Mouse (Mus musculus): ENCODE measurements at regions not wholly inside any gene's neighbourhood (a gene's known extent, or its start where the extent isn't known, plus 50 kb on each side); places are given as distances from the start of the nearest gene placed in this dataset.
"Not testable (repeated sequence)": the region's sequence is repeated elsewhere in the genome, so short reads cannot be mapped to it uniquely, and the experiment has no call there.

GRCm38 (mm10) chr17:79547075-79547474 is 64.6 kb upstream of the Rmdn2 start:
- Histone ChIP-seq H3K27ac (ENCODE audit: low read length) (no peak overlapping the region), H3K4me2 (ENCODE audit: low read length) (no peak overlapping the region), H3K4me1 (ENCODE audit: control insufficient read depth, insufficient read depth, low read length) (no peaks in the 10 kb centered on the region), H3K9ac (ENCODE audit: low read depth, low read length) (no peak overlapping the region), H3K36me3 (ENCODE audit: control insufficient read depth, insufficient read depth, low read length) (no peaks in the 10 kb centered on the region), H3K4me3 (ENCODE audit: low read depth, low read length) (no peak overlapping the region), H3K27me3 (ENCODE audit: control insufficient read depth, insufficient read depth, low read depth, low read length) (no peaks in the 10 kb centered on the region), H3K9me3 (replicated peaks; ENCODE audit: control insufficient read depth, low read length, poor library complexity, severe bottlenecking) (no peaks in the 10 kb centered on the region)
- WGBS: 63% methylated on average over 2 of the region's 2 CpGs
- 0 out of 2 replicates have a peak, but pooled peaks have one; percentile 59 for ATAC-seq

DNA sequence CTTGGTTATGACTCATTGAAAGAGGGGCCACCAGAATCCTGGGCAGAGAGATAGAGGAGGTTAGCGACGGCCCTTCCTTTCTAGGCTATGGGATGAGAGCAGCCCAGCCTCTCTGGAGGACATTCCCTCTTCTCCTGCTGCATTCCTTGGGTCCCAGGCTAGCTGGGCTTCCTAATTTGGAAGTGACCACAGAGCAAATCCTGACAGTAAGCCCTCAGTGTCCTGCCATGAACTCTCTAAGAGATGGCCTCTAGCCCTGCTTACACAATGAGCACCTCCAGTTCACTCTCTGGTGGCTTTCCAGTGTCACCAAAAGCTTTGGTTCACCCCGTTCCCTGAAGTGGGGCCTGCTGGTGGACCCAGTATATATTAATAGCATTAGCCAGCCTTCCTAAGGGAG is 64.1 kb upstream of the Rmdn2 start:
- Histone ChIP-seq H3K27me3 (ENCODE audit: control insufficient read depth, insufficient read depth, low read depth, low read length) (no peaks in the 10 kb centered on the region), H3K4me1 (ENCODE audit: control insufficient read depth, insufficient read depth, low read length) (no peaks in the 10 kb centered on the region), H3K36me3 (ENCODE audit: control insufficient read depth, insufficient read depth, low read length) (no peaks in the 10 kb centered on the region), H3K9me3 (replicated peaks; ENCODE audit: control insufficient read depth, low read length, poor library complexity, severe bottlenecking) (no peaks in the 10 kb centered on the region), H3K4me3 (ENCODE audit: low read depth, low read length) (no peak overlapping the region), H3K9ac (ENCODE audit: low read depth, low read length) (no peak overlapping the region), H3K4me2 (ENCODE audit: low read length) (no peak overlapping the region), H3K27ac (ENCODE audit: low read length) (no peak overlapping the region)
- no peak for ATAC-seq
- 93% methylated on average over 3 of the region's 3 CpGs for WGBS

DNA sequence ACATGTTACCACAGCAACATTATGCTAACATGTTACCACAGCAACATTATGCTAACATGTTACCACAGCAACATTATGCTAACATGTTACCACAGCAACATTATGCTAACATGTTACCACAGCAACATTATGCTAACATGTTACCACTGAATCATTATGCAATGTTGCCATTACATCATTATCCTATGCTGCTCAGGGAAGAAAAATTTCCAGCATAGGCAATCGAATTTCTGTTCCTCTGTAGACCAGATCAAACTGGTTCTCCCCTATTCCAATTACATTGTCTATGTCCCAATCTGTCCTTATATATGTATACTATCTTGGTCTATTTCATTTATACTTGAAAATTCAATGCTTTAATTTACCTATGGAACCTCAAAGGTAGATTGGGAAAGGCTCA is 61.3 kb upstream of the Rmdn2 start:
- not testable (repeated sequence) for ATAC-seq; H3K4me1 ChIP-seq (ENCODE audit: control insufficient read depth, insufficient read depth, low read length); H3K9ac ChIP-seq (ENCODE audit: low read depth, low read length); H3K4me3 ChIP-seq (ENCODE audit: low read depth, low read length); H3K4me2 ChIP-seq (ENCODE audit: low read length); H3K27me3 ChIP-seq (ENCODE audit: control insufficient read depth, insufficient read depth, low read depth, low read length); H3K9me3 ChIP-seq (replicated peaks; ENCODE audit: control insufficient read depth, low read length, poor library complexity, severe bottlenecking); H3K27ac ChIP-seq (ENCODE audit: low read length); H3K36me3 ChIP-seq (ENCODE audit: control insufficient read depth, insufficient read depth, low read length)
- WGBS: 67% methylated on average over 1 of the region's 1 CpGs

GRCm38 (mm10) chr17:79553850-79554249 is 57.8 kb upstream of the Rmdn2 start:
- Histone ChIP-seq H3K4me1 (ENCODE audit: control insufficient read depth, insufficient read depth, low read length) (no peaks in the 10 kb centered on the region), H3K9ac (ENCODE audit: low read depth, low read length) (no peak overlapping the region), H3K4me3 (ENCODE audit: low read depth, low read length) (no peak overlapping the region), H3K27me3 (ENCODE audit: control insufficient read depth, insufficient read depth, low read depth, low read length) (no peaks in the 10 kb centered on the region), H3K9me3 (replicated peaks; ENCODE audit: control insufficient read depth, low read length, poor library complexity, severe bottlenecking) (no peaks in the 10 kb centered on the region), H3K27ac (ENCODE audit: low read length) (no peak overlapping the region), H3K36me3 (ENCODE audit: control insufficient read depth, insufficient read depth, low read length) (no peaks in the 10 kb centered on the region), H3K4me2 (ENCODE audit: low read length) (no peak overlapping the region)
- no peak for ATAC-seq
- 90% methylated on average over 2 of the region's 2 CpGs for WGBS

DNA sequence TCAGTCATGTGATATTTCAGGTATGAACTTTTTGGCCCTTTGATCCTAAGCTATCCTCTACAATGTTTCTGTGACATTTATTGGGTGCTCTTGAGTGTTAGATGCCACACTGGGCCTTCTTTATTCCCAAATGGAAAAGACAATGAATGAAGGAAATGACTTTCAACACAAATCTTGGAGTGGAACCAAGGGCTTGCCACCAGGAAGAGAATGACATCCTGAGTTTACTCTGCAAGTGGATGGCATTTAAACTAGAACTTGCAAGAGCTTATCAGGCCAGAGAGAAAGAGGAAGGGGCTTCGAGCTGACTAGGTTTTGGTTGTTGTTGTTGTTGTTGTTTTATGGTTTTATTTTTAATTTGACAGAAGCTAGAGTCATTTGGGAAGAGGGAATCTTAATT is 56.1 kb upstream of the Rmdn2 start:
- Histone ChIP-seq H3K9ac (ENCODE audit: low read depth, low read length) (no peak overlapping the region), H3K9me3 (replicated peaks; ENCODE audit: control insufficient read depth, low read length, poor library complexity, severe bottlenecking) (no peaks in the 10 kb centered on the region; the same call in 1 of the 2 replicates), H3K4me1 (ENCODE audit: control insufficient read depth, insufficient read depth, low read length) (no peaks in the 10 kb centered on the region), H3K4me2 (ENCODE audit: low read length) (no peak overlapping the region), H3K4me3 (ENCODE audit: low read depth, low read length) (no peak overlapping the region), H3K27ac (ENCODE audit: low read length) (no peak overlapping the region), H3K27me3 (ENCODE audit: control insufficient read depth, insufficient read depth, low read depth, low read length) (no peaks in the 10 kb centered on the region), H3K36me3 (ENCODE audit: control insufficient read depth, insufficient read depth, low read length) (no peaks in the 10 kb centered on the region)
- WGBS: 82% methylated on average over 1 of the region's 1 CpGs
- ATAC-seq: no peak
